Mouse (Mus musculus): ENCODE results near the gene Hamp. TPM values are rescaled to one million over a fixed set of nuclear protein-coding genes. Genes with fewer than 3 reads are reported as not detected.
A peak's percentile ranks its signal among the peaks of the same experiment; 100 is the strongest.

Gene Hamp
- total and polyA plus RNA-seq, 2 experiments from 2014 or later = not detected

GRCm38 (mm10) chr7:30956756-30957366 is 13.0 kb upstream of the Hamp start, which contains the start of gene Usf2:
Gene Usf2 (minus strand): TSS chr7:30956803.
- DNase-seq (ENCODE audit: low spot score) (peak; percentile 91), ATAC-seq (peak; percentile 76)
- H3K4me2 ChIP-seq (ENCODE audit: low read depth, low read length) = peak within 1 kb of the TSS; percentile 86
- peak within 1 kb of the TSS; percentile 98 for H3K27ac ChIP-seq
- 0% methylated on average over 25 of the region's 82 CpGs for WGBS
- peaks cover 29% of the 10 kb centered on the region for H3K36me3 ChIP-seq (ENCODE audit: insufficient read depth, low read length)
- peaks cover 15% of the 10 kb centered on the region for H3K4me1 ChIP-seq (ENCODE audit: insufficient read depth, low read length)
- H3K4me3 ChIP-seq (ENCODE audit: low read length) = peak within 1 kb of the TSS; percentile 74
- H3K9ac ChIP-seq (replicated peaks; ENCODE audit: low read length) = peak within 1 kb of the TSS; percentile 98
- TF ChIP-seq CTCF (IDR thresholded peaks at IDR 0.05; ENCODE audit: low read depth) = no peak
- no peaks in the 10 kb centered on the region for H3K9me3 ChIP-seq (ENCODE audit: low read length)
- H3K27me3 ChIP-seq (ENCODE audit: insufficient read depth, low read length) = no peaks in the 10 kb centered on the region

GRCm38 (mm10) chr7:30956357-30956751 is 12.5 kb upstream of the Hamp start:
- no peaks in the 10 kb centered on the region for H3K9me3 ChIP-seq (ENCODE audit: low read length)
- no peak for TF ChIP-seq CTCF (IDR thresholded peaks at IDR 0.05; ENCODE audit: low read depth)
- peak overlapping the region; percentile 98 for H3K27ac ChIP-seq
- H3K4me1 ChIP-seq (ENCODE audit: insufficient read depth, low read length) = peaks cover 15% of the 10 kb centered on the region
- peak overlapping the region; percentile 86 for H3K4me2 ChIP-seq (ENCODE audit: low read depth, low read length)
- peak; percentile 55 for ATAC-seq
- no peaks in the 10 kb centered on the region for H3K27me3 ChIP-seq (ENCODE audit: insufficient read depth, low read length)
- H3K36me3 ChIP-seq (ENCODE audit: insufficient read depth, low read length) = peaks cover 31% of the 10 kb centered on the region
- peak overlapping the region; percentile 74 for H3K4me3 ChIP-seq (ENCODE audit: low read length)
- no peak for DNase-seq (ENCODE audit: low spot score)
- H3K9ac ChIP-seq (replicated peaks; ENCODE audit: low read length) = peak overlapping the region; percentile 98
- WGBS = 0% methylated on average over 18 of the region's 49 CpGs

- Histone ChIP-seq H3K4me2 (ENCODE audit: low read depth, low read length) (peak overlapping the region; percentile 86), H3K9ac (replicated peaks; ENCODE audit: low read length) (peak overlapping the region; percentile 98), H3K9me3 (ENCODE audit: low read length) (no peaks in the 10 kb centered on the region), H3K27me3 (ENCODE audit: insufficient read depth, low read length) (no peaks in the 10 kb centered on the region), H3K4me1 (ENCODE audit: insufficient read depth, low read length) (peaks cover 15% of the 10 kb centered on the region), H3K36me3 (ENCODE audit: insufficient read depth, low read length) (peaks cover 31% of the 10 kb centered on the region), H3K4me3 (ENCODE audit: low read length) (peak overlapping the region; percentile 74), H3K27ac (peak overlapping the region; percentile 98)
- TF ChIP-seq CTCF (IDR thresholded peaks at IDR 0.05; ENCODE audit: low read depth) = peak; percentile 67
- ATAC-seq (peak; percentile 75), DNase-seq (ENCODE audit: low spot score) (peak; percentile 89)
- WGBS = under 1% methylated on average over 48 of the region's 64 CpGs
These were observed 11.9 kb upstream of the Hamp start for GRCm38 (mm10) chr7:30955584-30956356.

- peaks cover 15% of the 10 kb centered on the region for H3K4me1 ChIP-seq (ENCODE audit: insufficient read depth, low read length)
- DNase-seq (ENCODE audit: low spot score) (no peak), ATAC-seq (no peak)
- peaks cover 31% of the 10 kb centered on the region for H3K36me3 ChIP-seq (ENCODE audit: insufficient read depth, low read length)
- H3K4me3 ChIP-seq (ENCODE audit: low read length) = peak overlapping the region; percentile 74; the same call in 1 of the 2 replicates
- no peaks in the 10 kb centered on the region for H3K27me3 ChIP-seq (ENCODE audit: insufficient read depth, low read length)
- peak overlapping the region; percentile 98; the same call in 1 of the 2 replicates for H3K9ac ChIP-seq (replicated peaks; ENCODE audit: low read length)
- H3K4me2 ChIP-seq (ENCODE audit: low read depth, low read length) = peak overlapping the region; percentile 86
- H3K9me3 ChIP-seq (ENCODE audit: low read length) = no peaks in the 10 kb centered on the region
- no peak for TF ChIP-seq CTCF (IDR thresholded peaks at IDR 0.05; ENCODE audit: low read depth)
- WGBS = 80% methylated on average over 12 of the region's 12 CpGs
- no peak overlapping the region for H3K27ac ChIP-seq
These were observed 11.2 kb upstream of the Hamp start for GRCm38 (mm10) chr7:30954971-30955520.

GRCm38 (mm10) chr7:30954036-30954435 is 10.2 kb upstream of the Hamp start:
- ATAC-seq = no peak
- Histone ChIP-seq H3K9ac (replicated peaks; ENCODE audit: low read length) (no peak overlapping the region), H3K36me3 (ENCODE audit: insufficient read depth, low read length) (peaks cover 31% of the 10 kb centered on the region), H3K4me1 (ENCODE audit: insufficient read depth, low read length) (peaks cover 15% of the 10 kb centered on the region), H3K4me2 (ENCODE audit: low read depth, low read length) (no peak overlapping the region), H3K27ac (no peak overlapping the region), H3K27me3 (ENCODE audit: insufficient read depth, low read length) (no peaks in the 10 kb centered on the region), H3K9me3 (ENCODE audit: low read length) (no peaks in the 10 kb centered on the region), H3K4me3 (ENCODE audit: low read length) (no peak overlapping the region)
- peak; percentile 24 for TF ChIP-seq CTCF (IDR thresholded peaks at IDR 0.05; ENCODE audit: low read depth)
- WGBS = 74% methylated on average over 3 of the region's 3 CpGs
- no peak for DNase-seq (ENCODE audit: low spot score)

GRCm38 (mm10) chr7:30953459-30953858 is 9.6 kb upstream of the Hamp start:
- Histone ChIP-seq H3K9me3 (ENCODE audit: low read length) (no peaks in the 10 kb centered on the region), H3K36me3 (ENCODE audit: insufficient read depth, low read length) (peaks cover 31% of the 10 kb centered on the region), H3K4me1 (ENCODE audit: insufficient read depth, low read length) (peaks cover 13% of the 10 kb centered on the region), H3K4me3 (ENCODE audit: low read length) (no peak overlapping the region), H3K27ac (no peak overlapping the region), H3K9ac (replicated peaks; ENCODE audit: low read length) (no peak overlapping the region), H3K27me3 (ENCODE audit: insufficient read depth, low read length) (no peaks in the 10 kb centered on the region), H3K4me2 (ENCODE audit: low read depth, low read length) (no peak overlapping the region)
- TF ChIP-seq CTCF (IDR thresholded peaks at IDR 0.05; ENCODE audit: low read depth) = no peak
- no peak for DNase-seq (ENCODE audit: low spot score)
- no peak for ATAC-seq
- 90% methylated on average over 6 of the region's 6 CpGs for WGBS
